Mouse (Mus musculus) 3134 (cell line): ENCODE results near the gene Pom121l12.

ENCODE experiments used
- DNase-seq: peaks from one replicate; pipeline ENCODE4 v3.0.0-alpha.2; 2011; ENCODE audit warnings: low spot score; ENCODE audit not compliant: insufficient read length; ENCODE audit errors: extremely low read depth

The Pom121l12 gene

GRCm38 (mm10) chr11:14598976-14599375 lies at the start of gene Pom121l12:
Gene Pom121l12 (plus strand): TSS chr11:14599276.
- peak; percentile 1 for DNase-seq

- DNase-seq: no peak
These were observed 12.8 kb downstream of the Pom121l12 start for GRCm38 (mm10) chr11:14611859-14612258.
